Mouse (Mus musculus): ENCODE measurements around the gene D430041D05Rik.

DNA sequence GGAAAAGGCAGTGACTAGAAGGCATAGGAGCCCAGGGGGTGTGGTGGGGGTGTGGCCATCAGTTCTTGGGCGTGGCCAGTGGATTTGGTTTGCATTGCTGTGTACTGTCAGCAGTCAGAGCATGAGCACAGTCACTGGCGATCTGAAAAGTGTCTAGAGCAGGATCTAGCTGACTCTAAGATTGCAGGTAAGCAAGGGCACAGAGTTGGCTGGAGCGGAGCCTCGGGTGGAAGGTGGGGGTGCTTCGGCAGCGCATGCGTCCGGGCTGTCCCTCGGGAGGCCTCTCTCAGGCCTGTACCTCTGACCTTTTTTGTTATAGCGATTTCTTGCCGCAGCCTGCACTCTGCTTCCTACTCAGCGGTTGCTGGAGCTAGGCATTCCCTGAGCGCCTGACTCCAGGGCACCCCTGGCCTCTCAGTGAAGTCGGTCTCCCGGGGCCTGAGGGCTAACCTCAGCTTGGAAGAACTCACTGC lies 315.0 kb downstream of the D430041D05Rik start, which contains the start of gene Cd59a:
- TF ChIP-seq CTCF (conservative IDR thresholded peaks at IDR 0.05 in 1 of 2, IDR thresholded peaks at IDR 0.05 in 1 of 2; ENCODE audit: low read depth in 2 of 2, low read length in 2 of 2) (no peak), ELF1 (IDR thresholded peaks at IDR 0.05; ENCODE audit: low read depth, low read length) (0 out of 2 replicates have a peak, but pooled peaks have one; percentile 16), PAX5 (IDR thresholded peaks at IDR 0.05; ENCODE audit: low read length) (no peak), NRF1 (IDR thresholded peaks at IDR 0.05; ENCODE audit: low read depth, low read length) (peak; percentile 87), JUND (conservative IDR thresholded peaks at IDR 0.05; ENCODE audit: low read depth, low read length) (no peak), ZC3H11A (IDR thresholded peaks at IDR 0.05; ENCODE audit: low read depth, low read length) (no peak), POLR2A (IDR thresholded peaks at IDR 0.05; ENCODE audit: low read depth, low read length) (peak; percentile 61), EP300 (IDR thresholded peaks at IDR 0.05; ENCODE audit: low read length) (no peak), TCF12 (IDR thresholded peaks at IDR 0.05; ENCODE audit: low read depth, low read length) (peak; percentile 19; the same call in 1 of the 2 replicates), MAX (IDR thresholded peaks at IDR 0.05; ENCODE audit: low read length) (no peak), USF2 (conservative IDR thresholded peaks at IDR 0.05; ENCODE audit: low read depth, low read length) (no peak), RCOR1 (conservative IDR thresholded peaks at IDR 0.05; ENCODE audit: low read depth, low read length) (no peak), ZKSCAN1 (IDR thresholded peaks at IDR 0.05; ENCODE audit: borderline replicate concordance, low read depth, low read length) (no peak), POLR2AphosphoS2 (IDR thresholded peaks at IDR 0.05; ENCODE audit: low read depth, low read length) (no peak)
